Mouse (Mus musculus) embryo, embryonic 11.5 days (tissue): ENCODE measurements around the gene Poc1b.

Experiments used
- DNase-seq: peaks from one replicate; pipeline ENCODE4 v3.0.0-alpha.2; 2012; ENCODE audit warnings: low read depth, low spot score

Gene Poc1b

GRCm38 (mm10) chr10:99226782-99227181, 119.9 kb downstream of the Poc1b start:
- no peak for DNase-seq

GRCm38 (mm10) chr10:99227968-99228864, 121.4 kb downstream of the Poc1b start:
- no peak for DNase-seq

GRCm38 (mm10) chr10:99229031-99229684, 122.3 kb downstream of the Poc1b start:
- peak; percentile 48 for DNase-seq

- no peak for DNase-seq
Observed at GRCm38 (mm10) chr10:99232518-99233227, 125.8 kb downstream of the Poc1b start.

GRCm38 (mm10) chr10:99234336-99234735, 127.5 kb downstream of the Poc1b start:
- DNase-seq = no peak

GRCm38 (mm10) chr10:99235081-99235480, 128.2 kb downstream of the Poc1b start:
- DNase-seq = no peak

- DNase-seq = no peak
Observed at GRCm38 (mm10) chr10:99237205-99237832, 130.5 kb downstream of the Poc1b start.

GRCm38 (mm10) chr10:99238537-99238936, 131.7 kb downstream of the Poc1b start:
- no peak for DNase-seq

- no peak for DNase-seq
Observed at GRCm38 (mm10) chr10:99241284-99241828, 134.5 kb downstream of the Poc1b start.

GRCm38 (mm10) chr10:99241829-99242711, 135.2 kb downstream of the Poc1b start:
- no peak for DNase-seq

GRCm38 (mm10) chr10:99242721-99243120, 135.9 kb downstream of the Poc1b start:
- no peak for DNase-seq

- no peak for DNase-seq
Observed at GRCm38 (mm10) chr10:99243907-99244489, 137.2 kb downstream of the Poc1b start.

GRCm38 (mm10) chr10:99244655-99245260, 137.9 kb downstream of the Poc1b start:
- no peak for DNase-seq

- DNase-seq = no peak
Observed at GRCm38 (mm10) chr10:99246797-99247508, 140.1 kb downstream of the Poc1b start.
